Mouse (Mus musculus): Measurements from ENCODE around the gene Gm20538. TPM values are rescaled to one million over a fixed set of nuclear protein-coding genes. Genes with fewer than 3 reads are reported as not detected.

The Gm20538 gene
- total RNA-seq, 1 experiment from 2014 or later = not detected

DNA sequence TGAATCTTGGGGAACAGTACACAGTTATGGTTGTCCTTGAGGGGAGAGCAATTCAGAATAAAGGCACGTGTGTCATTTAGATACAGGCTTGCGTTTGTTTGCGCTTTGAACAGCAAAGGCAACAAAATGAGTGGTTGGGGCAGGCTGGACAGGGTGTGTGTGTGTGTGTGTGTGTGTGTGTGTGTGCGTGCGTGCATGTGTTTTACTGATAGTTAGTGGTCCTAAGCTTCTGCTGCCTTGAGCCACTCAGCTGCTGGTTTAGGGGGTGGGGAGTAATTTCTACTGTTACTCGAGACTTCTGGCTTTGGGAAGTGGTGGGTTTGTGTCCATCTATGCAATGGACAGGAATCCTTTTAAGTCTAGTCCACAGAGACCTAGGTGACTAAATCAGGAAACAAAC lies 53.7 kb downstream of the Gm20538 start:
- ATAC-seq (replicated peaks; ENCODE audit: insufficient number of reproducible peaks, low FRiP score, low TSS enrichment, poor library complexity, severe bottlenecking) = no peak

DNA sequence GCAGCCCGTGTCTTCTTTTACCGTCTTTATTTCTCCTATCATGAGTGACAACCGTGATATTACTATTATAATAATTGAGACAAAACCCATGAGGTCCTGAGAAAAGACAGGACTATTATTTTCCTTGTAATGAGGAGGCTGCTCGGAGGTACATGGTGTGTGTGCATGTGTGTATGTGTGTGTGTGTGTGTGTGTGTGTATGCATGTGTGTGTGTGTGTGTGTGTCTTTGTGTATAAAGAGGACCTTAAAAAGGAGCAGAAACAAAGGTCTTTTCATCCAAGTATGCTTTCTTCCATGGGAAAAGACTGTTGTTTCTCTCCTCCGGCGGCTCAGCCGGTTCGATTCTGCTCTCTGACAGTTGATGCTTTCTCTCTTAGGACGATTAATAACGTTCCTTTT lies 55.7 kb downstream of the Gm20538 start:
- no peak for ATAC-seq (replicated peaks; ENCODE audit: insufficient number of reproducible peaks, low FRiP score, low TSS enrichment, poor library complexity, severe bottlenecking)

- no peak for ATAC-seq (replicated peaks; ENCODE audit: insufficient number of reproducible peaks, low FRiP score, low TSS enrichment, poor library complexity, severe bottlenecking)
Measured at GRCm38 (mm10) chr19:44496511-44496910, 56.1 kb downstream of the Gm20538 start.

Other genes with a start within 250 kb of the Gm20538 start
- 1.7 TPM in 1 of 3 replicates, not detected in the others for gene Scd4, start 219.7 kb downstream of the Gm20538 start, total RNA-seq (2017)
- gene Scd1, start 145.0 kb downstream of the Gm20538 start, total RNA-seq (2017) = 26.3 to 41.6 TPM (median 32.4 TPM) in 3 replicates
- gene Wnt8b, start 59.4 kb downstream of the Gm20538 start, total RNA-seq (2017) = not detected in 3 replicates
- gene Sec31b, start 7.0 kb downstream of the Gm20538 start, total RNA-seq (2017) = 1.4 to 2.1 TPM (median 1.8 TPM) in 3 replicates
- gene Ndufb8, start 2.6 kb upstream of the Gm20538 start, total RNA-seq (2017) = 117 to 199 TPM (median 156 TPM) in 3 replicates
- 13.0 to 27.7 TPM (median 26.6 TPM) in 3 replicates for gene Hif1an, start 10.0 kb upstream of the Gm20538 start, total RNA-seq (2017)
- gene Pax2, start 203.2 kb upstream of the Gm20538 start, total RNA-seq (2017) = not detected in 3 replicates